ENCODE assay signal across 9 mouse cellular contexts in the genomic region with DNA sequence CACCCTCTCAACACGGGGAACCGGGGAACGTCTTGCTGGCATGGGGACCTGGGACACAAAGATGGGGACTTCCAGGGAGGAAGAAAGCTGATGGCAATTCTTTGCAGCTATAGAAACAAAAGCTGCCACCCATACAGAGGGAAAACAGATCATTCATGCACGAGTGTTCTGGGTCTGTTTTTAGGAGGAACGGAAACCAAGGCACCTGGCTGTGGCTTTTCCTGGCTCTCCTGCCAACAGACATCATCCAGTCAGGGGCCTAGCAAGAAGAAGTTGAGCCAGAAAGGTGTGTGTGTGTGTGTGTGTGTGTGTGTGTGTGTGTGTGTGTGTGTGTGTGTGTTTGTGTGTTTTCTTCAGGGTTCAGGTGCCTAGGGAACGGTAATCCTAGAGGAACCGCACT. TPM values are rescaled to one million over a fixed set of nuclear protein-coding genes. Genes with fewer than 3 reads are reported as not detected.
A peak's percentile ranks its signal among the peaks of the same experiment; 100 is the strongest.
DNase-seq lines count a peak whose midpoint lies in the region; ATAC-seq and TF ChIP-seq lines count a peak whose summit lies in the region.
"Had no signal": no experiment of that assay in that cellular context is flagged by ENCODE, and none has a peak within 500 bp of the region (broad histone marks: within the 10 kb centered on the region; RNA-seq: fewer than 3 reads in every experiment).

A gene (plus strand): TSS at position 315 of the 400 bp plus-strand sequence.

- no peak for TF ChIP-seq POLR2A in cerebellum, adult 2 months (IDR thresholded peaks at IDR 0.05; ENCODE audit: borderline replicate concordance, insufficient read depth, low read length)

- H3K4me1 ChIP-seq in cerebellum, adult 2 months (ENCODE audit: control insufficient read depth, insufficient read depth, low read length): no peaks in the 10 kb centered on the region; the same call in 1 of the 2 replicates
- no peaks in the 10 kb centered on the region; the same call in 1 of the 2 replicates for H3K4me1 ChIP-seq in lung, embryonic 15.5 days
- H3K4me1 ChIP-seq in intestine, embryonic 16.5 days (ENCODE audit: control insufficient read depth, insufficient read depth, low read length): peaks cover 4% of the 10 kb centered on the region; the same call in 1 of the 2 replicates
- 0 out of 2 replicates have a peak, but pooled peaks cover 4% of the 10 kb centered on the region for H3K4me1 ChIP-seq in stomach, embryonic 15.5 days
- H3K4me1 ChIP-seq: liver, embryonic 15.5 days had no signal

- 17% methylated on average over 7 of the region's 7 CpGs for whole genome bisulfite sequencing in cerebellum, adult 2 months
- 22% methylated on average over 7 of the region's 7 CpGs for WGBS in lung, embryonic 15.5 days
- 36% methylated on average over 7 of the region's 7 CpGs for WGBS in intestine, embryonic 16.5 days
- WGBS in stomach, embryonic 15.5 days: 50% methylated on average over 5 of the region's 7 CpGs

- no peaks in the 10 kb centered on the region for H3K9me3 ChIP-seq in lung, embryonic 15.5 days
- no peaks in the 10 kb centered on the region for H3K9me3 ChIP-seq in intestine, embryonic 16.5 days (ENCODE audit: control insufficient read depth, low read length)
- H3K9me3 ChIP-seq in stomach, embryonic 15.5 days: no peaks in the 10 kb centered on the region
- H3K9me3 ChIP-seq: liver, embryonic 15.5 days had no signal

- H3K9ac ChIP-seq in lung, embryonic 15.5 days: no peak within 1 kb of the TSS
- peak within 1 kb of the TSS; percentile 33; the same call in 1 of the 2 replicates for H3K9ac ChIP-seq in intestine, embryonic 16.5 days (ENCODE audit: low read depth, low read length)
- no peak within 1 kb of the TSS for H3K9ac ChIP-seq in stomach, embryonic 15.5 days
- H3K9ac ChIP-seq: liver, embryonic 15.5 days had no signal

- DNase-seq in cerebellum, adult 2 months: no peak
- DNase-seq in cerebellum, postnatal 14 days: no peak
- DNase-seq in lung, postnatal 4 days: no peak
- DNase-seq in adrenal gland, postnatal 25 days: no peak
- DNase-seq in cerebellum, adult 8-10 months: no peak

- no peak for ATAC-seq in lung, embryonic 15.5 days (ENCODE audit: borderline replicate concordance, extremely low read depth, low FRiP score, low TSS enrichment)
- ATAC-seq in intestine, embryonic 16.5 days: no peak
- ATAC-seq in stomach, embryonic 15.5 days (ENCODE audit: insufficient read depth, low FRiP score, low read depth): no peak

- no peaks in the 10 kb centered on the region for H3K36me3 ChIP-seq in lung, embryonic 15.5 days
- H3K36me3 ChIP-seq in intestine, embryonic 16.5 days (ENCODE audit: control insufficient read depth, insufficient read depth, low read length): no peaks in the 10 kb centered on the region
- no peaks in the 10 kb centered on the region for H3K36me3 ChIP-seq in stomach, embryonic 15.5 days
- H3K36me3 ChIP-seq: liver, embryonic 15.5 days had no signal

- H3K4me2 ChIP-seq in lung, embryonic 15.5 days: peak within 1 kb of the TSS; percentile 52
- peak within 1 kb of the TSS; percentile 60 for H3K4me2 ChIP-seq in intestine, embryonic 16.5 days (ENCODE audit: low read depth, low read length)
- peak within 1 kb of the TSS; percentile 55 for H3K4me2 ChIP-seq in stomach, embryonic 15.5 days
- H3K4me2 ChIP-seq: liver, embryonic 15.5 days had no signal

- TF ChIP-seq CTCF in cerebellum, adult 2 months (IDR thresholded peaks at IDR 0.05; ENCODE audit: borderline replicate concordance, insufficient read depth, low read depth, low read length): no peak

- H3K4me3 ChIP-seq in cerebellum, adult 2 months (replicated peaks; ENCODE audit: insufficient read depth, low read depth, low read length): peak within 1 kb of the TSS; percentile 68
- H3K4me3 ChIP-seq in lung, embryonic 15.5 days: peak within 1 kb of the TSS; percentile 25
- H3K4me3 ChIP-seq in intestine, embryonic 16.5 days (ENCODE audit: low read length): peak within 1 kb of the TSS; percentile 42
- peak within 1 kb of the TSS; percentile 31 for H3K4me3 ChIP-seq in stomach, embryonic 15.5 days (replicated peaks)
- H3K4me3 ChIP-seq: liver, embryonic 15.5 days had no signal

- no peaks in the 10 kb centered on the region for H3K27me3 ChIP-seq in cerebellum, adult 2 months (ENCODE audit: control insufficient read depth, insufficient read depth, low read length)
- H3K27me3 ChIP-seq in lung, embryonic 15.5 days: peaks cover 34% of the 10 kb centered on the region
- H3K27me3 ChIP-seq in intestine, embryonic 16.5 days (replicated peaks; ENCODE audit: control insufficient read depth, insufficient read depth, low read length): peaks cover 14% of the 10 kb centered on the region; the same call in 1 of the 2 replicates
- H3K27me3 ChIP-seq in stomach, embryonic 15.5 days (replicated peaks): peaks cover 17% of the 10 kb centered on the region

- peak within 1 kb of the TSS; percentile 76 for H3K27ac ChIP-seq in cerebellum, adult 2 months (ENCODE audit: insufficient read depth, low read length)
- no peak within 1 kb of the TSS for H3K27ac ChIP-seq in lung, embryonic 15.5 days
- H3K27ac ChIP-seq in intestine, embryonic 16.5 days (ENCODE audit: low read length): no peak within 1 kb of the TSS
- no peak within 1 kb of the TSS for H3K27ac ChIP-seq in stomach, embryonic 15.5 days
- H3K27ac ChIP-seq: liver, embryonic 15.5 days had no signal

RNA-seq across cellular contexts. Expression of the gene that starts here (rescaled TPM):
- polyA plus RNA-seq in cerebellum, adult 2 months (2012; rRNA removed): 10.2 and 11.7 TPM in 2 replicates
- 0.16 and 0.18 TPM in 2 replicates for polyA plus RNA-seq in lung, embryonic 15.5 days (2015; fragmentation: Nextera tagmentation; extraction: Ambion mirVana)
- polyA plus RNA-seq in intestine, embryonic 16.5 days (2015; fragmentation: Nextera tagmentation; extraction: Ambion mirVana): 0.13 TPM in 1 of 2 replicates, not detected in the other
- 0.10 and 0.14 TPM in 2 replicates for polyA plus RNA-seq in stomach, embryonic 15.5 days (2015; fragmentation: Nextera tagmentation; extraction: Ambion mirVana)
- total RNA-seq in adrenal gland, postnatal 25 days (2021): 0.48 and 0.67 TPM in 2 replicates
- polyA plus RNA-seq: liver, embryonic 15.5 days had no signal
